Mouse (Mus musculus) liver, embryonic 12.5 days (tissue): ENCODE results near the gene Hbq1a. TPM values are rescaled to one million over a fixed set of nuclear protein-coding genes. Genes with fewer than 3 reads are reported as not detected.
"Not testable (repeated sequence)": the region's sequence is repeated elsewhere in the genome, so short reads cannot be mapped to it uniquely, and the experiment has no call there.

ENCODE experiments used
- ATAC-seq: fragments of 200-750 bp; cut with Nextera tagmentation; 2 replicates; pipeline ENCODE4 v1.8.0; 2017; ENCODE audit warnings: moderate number of reproducible peaks, mild to moderate bottlenecking, moderate library complexity
- H3K27ac ChIP-seq: fragments of 300-500 bp; sonication (generic); 2 replicates; pipeline ENCODE4 v1.5.1; 2016; ENCODE audit warnings: mild to moderate bottlenecking
- H3K27me3 ChIP-seq: fragments of 300-500 bp; sonication (generic); replicated peaks from 2 replicates; pipeline ENCODE4 v1.6.1; 2016; ENCODE audit warnings: mild to moderate bottlenecking, moderate library complexity
- H3K36me3 ChIP-seq: fragments of 300-500 bp; sonication (generic); 2 replicates; pipeline ENCODE4 v1.6.1; 2016; ENCODE audit warnings: mild to moderate bottlenecking, moderate library complexity
- H3K4me1 ChIP-seq: fragments of 300-500 bp; sonication (generic); 2 replicates; pipeline ENCODE4 v1.6.1; 2016
- H3K4me2 ChIP-seq: fragments of 300-500 bp; sonication (generic); 2 replicates; pipeline ENCODE4 v1.6.1; 2016; ENCODE audit warnings: mild to moderate bottlenecking, moderate library complexity
- H3K4me3 ChIP-seq: fragments of 300-500 bp; sonication (generic); 2 replicates; pipeline ENCODE4 v1.5.1; 2016; ENCODE audit warnings: mild to moderate bottlenecking, moderate library complexity
- H3K9ac ChIP-seq: fragments of 300-500 bp; sonication (generic); 2 replicates; pipeline ENCODE4 v1.6.1; 2016; ENCODE audit warnings: mild to moderate bottlenecking, moderate library complexity
- H3K9me3 ChIP-seq: fragments of 300-500 bp; sonication (generic); replicated peaks from 2 replicates; pipeline ENCODE4 v1.6.1; 2016; ENCODE audit warnings: mild to moderate bottlenecking, moderate library complexity
- WGBS: fragments of 180-500 bp; shearing (Covaris S2); methylation state at CpG from one replicate; pipeline ENCODE4 v1.1.7; 2016; ENCODE audit not compliant: insufficient replicate concordance; 5-methylcytosine and 5-hydroxymethylcytosine counted together
- polyA plus RNA-seq: library from polyadenylated mRNA; unstranded; fragments of >200 nt; fragmentation: Nextera tagmentation; extraction: Ambion mirVana; gene quantifications from 2 replicates; pipeline ENCODE4 v1.2.1, GENCODE M21; 2016

Hbq1a gene
- polyA plus RNA-seq, result 4.2 and 5.2 TPM in 2 replicates

DNA sequence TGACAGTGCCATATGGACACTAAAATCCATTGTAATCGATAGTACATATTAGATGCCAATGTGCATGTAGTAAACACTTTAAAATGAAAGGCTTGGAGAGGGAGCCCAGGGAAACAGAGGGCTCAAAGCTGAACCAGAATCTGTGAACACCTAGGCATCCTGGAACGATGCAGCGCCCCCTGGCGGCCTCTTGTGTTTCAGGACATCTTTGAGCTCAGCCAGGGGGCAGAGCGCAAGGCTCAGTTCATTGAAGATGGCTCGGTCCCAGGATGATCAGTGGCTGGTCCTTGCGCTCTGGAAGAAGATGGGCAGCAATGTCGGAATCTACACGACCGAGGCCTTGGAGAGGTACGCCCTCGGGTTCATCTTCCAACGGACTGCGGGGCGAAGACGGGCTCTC is at the start of gene Hbq1a:
TSS of gene Hbq1a (plus strand) at position 205 of the 400 bp plus-strand sequence.
- Histone ChIP-seq H3K27ac (peak within 1 kb of the TSS; percentile 90), H3K4me1 (peaks cover 39% of the 10 kb centered on the region), H3K27me3 (peaks cover 42% of the 10 kb centered on the region), H3K36me3 (peaks cover 43% of the 10 kb centered on the region), H3K4me3 (peak within 1 kb of the TSS; percentile 46), H3K4me2 (peak within 1 kb of the TSS; percentile 66), H3K9ac (peak within 1 kb of the TSS; percentile 68)
- ATAC-seq, H3K9me3 ChIP-seq: not testable (repeated sequence)
- WGBS, result 5% methylated on average over 16 of the region's 16 CpGs

DNA sequence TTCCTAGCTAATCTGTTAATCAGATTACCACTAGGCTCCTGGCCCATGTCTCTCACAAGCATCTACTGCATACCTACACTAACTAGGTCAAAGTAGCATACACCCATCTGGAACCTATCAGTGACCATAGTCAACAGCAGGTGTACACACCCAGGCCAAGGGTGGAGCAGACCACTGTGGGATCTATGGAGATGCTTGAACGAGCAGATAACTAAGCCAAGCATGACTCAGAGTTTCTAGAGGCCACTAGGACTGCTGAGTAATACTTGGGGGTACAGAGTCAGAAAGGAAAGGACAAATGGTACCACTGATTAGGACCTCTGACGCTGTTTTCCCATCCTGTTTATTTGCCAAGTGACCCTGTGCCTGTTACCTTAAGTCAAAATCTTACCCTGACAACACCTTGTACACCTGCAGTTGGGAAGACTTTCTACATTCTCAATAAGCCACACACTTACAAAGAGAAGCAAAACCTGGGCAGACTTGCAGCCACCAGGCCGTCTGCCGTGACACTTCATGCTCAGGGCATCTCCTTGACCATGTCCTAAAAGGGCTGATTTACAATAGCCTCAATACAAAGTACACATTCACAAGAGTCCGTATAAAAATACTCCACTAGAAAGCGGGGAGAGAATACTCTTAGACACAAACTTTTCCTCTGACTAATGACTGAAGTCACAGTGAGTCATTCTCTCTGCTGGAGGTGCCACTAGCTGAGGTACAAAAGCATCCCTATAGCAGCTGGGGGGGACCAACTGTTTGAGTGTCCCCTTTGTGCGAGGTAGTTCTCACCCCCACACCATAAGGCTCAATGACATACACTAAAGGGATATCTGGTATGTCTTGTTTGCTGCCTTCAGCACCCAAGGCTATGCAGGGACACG is 48.7 kb upstream of the Hbq1a start:
- ATAC-seq, result peak; percentile 99
- Histone ChIP-seq H3K36me3 (peaks cover 88% of the 10 kb centered on the region), H3K27ac (peak overlapping the region; percentile 99), H3K4me3 (no peak overlapping the region), H3K9ac (peak overlapping the region; percentile 80), H3K9me3 (no peaks in the 10 kb centered on the region), H3K4me2 (peak overlapping the region; percentile 35), H3K4me1 (peaks cover 97% of the 10 kb centered on the region), H3K27me3 (no peaks in the 10 kb centered on the region)
- WGBS, result 49% methylated on average over 8 of the region's 8 CpGs

DNA sequence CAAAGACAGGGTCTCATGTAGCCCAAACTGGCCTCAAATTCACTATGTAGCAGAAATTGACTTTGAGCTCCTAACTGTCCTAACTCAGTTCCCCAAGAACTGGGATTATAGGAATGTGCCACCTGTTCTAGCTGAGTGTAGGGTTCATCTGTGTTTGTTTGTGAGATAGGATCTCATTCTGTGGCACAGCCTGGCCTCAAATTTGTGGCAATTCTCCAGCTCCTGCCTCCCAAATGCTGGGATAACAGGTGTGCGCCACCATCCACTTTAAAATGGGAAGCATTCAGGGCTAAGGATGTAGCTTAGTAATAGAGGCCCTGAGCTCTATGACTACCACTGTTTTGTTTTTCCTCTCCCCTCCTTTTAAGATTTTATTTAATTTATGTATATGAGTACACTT is 46.7 kb upstream of the Hbq1a start:
- Histone ChIP-seq H3K27ac (peak overlapping the region; percentile 99), H3K4me2 (no peak overlapping the region), H3K4me1 (peaks cover 96% of the 10 kb centered on the region), H3K9me3 (no peaks in the 10 kb centered on the region), H3K27me3 (no peaks in the 10 kb centered on the region), H3K36me3 (peaks cover 68% of the 10 kb centered on the region), H3K9ac (peak overlapping the region; percentile 80), H3K4me3 (no peak overlapping the region)
- 94% methylated on average over 1 of the region's 1 CpGs for WGBS
- ATAC-seq, result no peak

DNA sequence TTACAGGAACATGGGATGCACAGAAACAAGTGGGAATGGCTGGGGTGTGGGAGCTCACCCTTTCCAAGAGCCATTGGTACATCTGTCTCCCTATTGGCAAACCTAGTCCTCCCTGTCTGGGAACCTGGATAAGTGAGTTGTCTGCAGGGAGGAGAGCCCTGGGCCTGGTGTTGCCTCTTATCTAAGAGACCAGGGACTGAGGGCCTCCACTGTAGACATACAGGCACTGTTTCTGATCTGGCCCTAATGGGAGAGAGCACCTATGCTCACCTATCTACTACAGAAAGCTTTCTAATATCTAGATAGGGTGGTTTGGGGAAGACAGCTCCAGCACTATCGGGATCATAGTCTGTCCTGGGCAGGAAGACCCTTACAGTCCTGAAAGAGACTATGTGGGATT is 43.7 kb upstream of the Hbq1a start:
- H3K27me3 ChIP-seq, result no peaks in the 10 kb centered on the region
- H3K27ac ChIP-seq, result peak overlapping the region; percentile 99
- 39% methylated on average over 1 of the region's 1 CpGs for WGBS
- H3K4me2 ChIP-seq, result peak overlapping the region; percentile 59
- peak overlapping the region; percentile 80 for H3K9ac ChIP-seq
- no peaks in the 10 kb centered on the region for H3K9me3 ChIP-seq
- H3K36me3 ChIP-seq, result peaks cover 67% of the 10 kb centered on the region
- H3K4me1 ChIP-seq, result peaks cover 92% of the 10 kb centered on the region
- peak; percentile 100 for ATAC-seq
- peak overlapping the region; percentile 14; the same call in 1 of the 2 replicates for H3K4me3 ChIP-seq

DNA sequence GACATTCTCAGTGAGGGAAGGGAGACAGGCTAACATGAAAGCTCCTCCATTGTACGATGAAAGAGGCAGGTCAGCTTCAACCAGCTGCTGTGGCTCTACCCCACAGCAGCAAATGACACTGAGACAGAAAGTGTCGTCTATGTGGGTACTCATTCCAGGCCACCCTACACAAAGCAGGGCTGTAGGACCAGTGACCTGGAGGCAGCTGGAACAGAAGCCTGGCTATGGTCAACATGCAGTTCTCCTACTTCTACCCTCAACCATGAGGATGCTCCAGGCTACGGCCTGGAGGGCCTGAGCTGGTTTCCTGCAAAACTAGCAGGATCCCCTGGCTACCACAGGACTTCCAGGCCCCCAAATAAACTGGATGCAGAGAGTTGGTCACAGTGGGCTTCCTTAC is 43.3 kb upstream of the Hbq1a start:
- no peaks in the 10 kb centered on the region for H3K9me3 ChIP-seq
- 44% methylated on average over 3 of the region's 3 CpGs for WGBS
- H3K9ac ChIP-seq, result peak overlapping the region; percentile 80
- H3K4me1 ChIP-seq, result peaks cover 89% of the 10 kb centered on the region
- peak overlapping the region; percentile 59 for H3K4me2 ChIP-seq
- peak overlapping the region; percentile 99 for H3K27ac ChIP-seq
- H3K36me3 ChIP-seq, result peaks cover 68% of the 10 kb centered on the region
- H3K27me3 ChIP-seq, result no peaks in the 10 kb centered on the region
- no peak for ATAC-seq
- peak overlapping the region; percentile 9; the same call in 1 of the 2 replicates for H3K4me3 ChIP-seq

DNA sequence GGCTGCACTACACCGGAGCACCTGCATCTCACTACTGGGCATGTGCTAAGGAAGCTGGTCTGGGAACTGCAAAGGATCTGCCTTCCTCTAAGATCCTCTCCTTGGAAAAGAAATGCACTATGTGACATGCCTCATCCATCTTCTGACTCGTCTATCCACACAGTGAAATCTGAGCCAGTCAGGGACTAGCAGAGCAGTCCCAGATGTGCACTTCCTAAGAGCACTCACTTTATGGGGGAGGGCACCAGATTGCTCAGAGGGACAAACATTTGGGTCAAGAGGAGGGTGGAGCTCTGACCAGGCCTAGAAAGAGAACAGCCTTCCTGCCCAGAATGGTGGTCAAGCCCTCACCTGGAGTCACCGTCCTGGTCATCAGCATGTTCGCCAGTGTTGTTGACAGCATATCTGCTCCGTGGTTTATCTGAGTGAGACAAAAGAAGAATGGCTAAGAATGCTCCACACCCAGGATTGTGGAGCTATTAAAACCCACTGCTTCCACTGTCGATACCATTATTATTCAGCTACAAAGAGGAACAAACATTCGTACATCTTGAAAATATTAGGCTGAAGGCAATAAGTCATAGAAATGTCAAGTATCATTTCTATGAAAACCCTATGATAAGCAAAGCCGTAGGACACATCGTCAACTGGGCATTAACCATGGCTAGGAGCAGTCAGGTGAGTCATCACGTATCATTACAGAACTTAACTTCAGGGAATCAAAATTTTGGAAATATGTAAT is 37.0 kb upstream of the Hbq1a start:
- Histone ChIP-seq H3K4me1 (peaks cover 79% of the 10 kb centered on the region), H3K9me3 (no peaks in the 10 kb centered on the region), H3K27ac (peak overlapping the region; percentile 99), H3K4me2 (no peak overlapping the region), H3K9ac (peak overlapping the region; percentile 70), H3K4me3 (no peak overlapping the region), H3K27me3 (no peaks in the 10 kb centered on the region), H3K36me3 (peaks cover 49% of the 10 kb centered on the region)
- no peak for ATAC-seq
- WGBS, result 71% methylated on average over 10 of the region's 10 CpGs

DNA sequence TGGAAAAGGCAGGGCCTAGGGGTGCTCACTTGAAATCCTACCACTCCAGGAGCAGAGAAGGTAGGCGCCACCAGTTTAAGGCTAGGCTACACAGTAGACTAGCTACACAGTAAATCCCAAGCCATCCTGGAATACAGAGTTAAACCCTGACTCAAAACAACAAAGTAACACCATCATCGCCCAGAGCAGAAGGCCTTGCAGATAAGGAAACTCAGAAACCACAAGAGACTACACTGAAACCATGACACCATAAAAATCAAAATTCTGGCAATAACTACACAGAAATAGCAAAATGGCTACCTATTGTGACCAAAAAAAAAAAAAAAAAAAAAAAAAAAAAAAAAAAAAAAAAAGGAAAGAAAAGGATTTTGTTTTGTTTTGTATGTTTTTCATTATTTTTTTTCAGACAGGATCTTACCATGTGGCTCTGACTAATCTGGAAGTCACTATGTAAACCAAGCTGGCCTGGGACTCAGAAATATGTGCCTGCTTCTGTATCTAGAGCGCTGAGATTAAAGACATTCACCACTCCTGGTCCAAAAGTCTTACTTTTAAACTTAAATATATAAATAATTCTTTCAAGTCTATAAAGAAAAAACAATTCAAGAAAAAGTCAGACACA is 34.6 kb upstream of the Hbq1a start:
- peaks cover 85% of the 10 kb centered on the region for H3K4me1 ChIP-seq
- peak overlapping the region; percentile 99 for H3K27ac ChIP-seq

DNA sequence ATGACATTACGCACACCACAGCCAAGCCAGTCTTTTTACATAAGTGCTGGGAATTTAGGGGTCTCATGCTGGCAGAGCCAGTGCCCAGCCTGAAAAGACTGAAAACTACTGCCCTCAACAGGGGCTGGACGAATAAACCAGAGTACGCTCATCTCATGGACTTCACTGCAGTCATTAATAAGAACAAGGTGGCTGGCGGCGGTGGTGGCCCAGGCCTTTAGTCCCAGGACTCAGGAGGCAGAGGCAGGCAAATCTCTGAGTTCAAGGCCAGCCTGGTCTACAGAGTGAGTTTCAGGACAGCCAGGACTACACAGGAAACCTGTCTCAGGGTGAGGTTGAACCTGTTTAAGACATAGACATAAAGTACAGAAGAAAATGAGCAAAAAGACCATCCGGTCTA is 33.7 kb upstream of the Hbq1a start:
- Histone ChIP-seq H3K27ac (peak overlapping the region; percentile 99), H3K4me1 (peaks cover 84% of the 10 kb centered on the region)

More for the DNA sequence above, 34.6 kb upstream of the Hbq1a start:
- H3K9ac ChIP-seq, result peak overlapping the region; percentile 75
- peak; percentile 77 for ATAC-seq
- 38% methylated on average over 3 of the region's 3 CpGs for WGBS
- H3K36me3 ChIP-seq, result peaks cover 35% of the 10 kb centered on the region
- no peaks in the 10 kb centered on the region for H3K27me3 ChIP-seq
- H3K4me2 ChIP-seq, result peak overlapping the region; percentile 81
- H3K9me3 ChIP-seq, result no peaks in the 10 kb centered on the region
- peak overlapping the region; percentile 0; the same call in 1 of the 2 replicates for H3K4me3 ChIP-seq

DNA sequence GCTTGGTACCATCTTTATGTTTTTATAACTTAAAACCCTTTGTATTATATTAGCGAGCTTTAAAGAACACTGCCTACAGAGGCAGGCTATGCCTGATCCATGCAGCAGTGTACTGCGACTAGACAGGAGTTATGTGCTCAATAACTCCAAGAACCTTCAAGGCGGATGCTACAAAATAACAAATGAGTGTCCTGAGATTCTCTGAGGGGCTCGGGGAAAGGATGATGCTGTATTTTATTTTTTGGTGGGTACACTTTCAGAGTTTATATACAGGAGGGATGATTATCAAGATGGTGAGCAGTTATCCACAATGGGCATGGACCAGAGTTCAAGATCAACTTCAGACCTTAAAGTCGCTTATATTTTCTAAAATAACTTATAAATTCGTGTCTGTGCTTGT is 33.1 kb upstream of the Hbq1a start:
- peak overlapping the region; percentile 99 for H3K9ac ChIP-seq
- peak overlapping the region; percentile 99 for H3K27ac ChIP-seq
- ATAC-seq, result no peak
- peaks cover 21% of the 10 kb centered on the region for H3K36me3 ChIP-seq
- H3K4me2 ChIP-seq, result peak overlapping the region; percentile 81
- H3K4me1 ChIP-seq, result peaks cover 87% of the 10 kb centered on the region
- H3K9me3 ChIP-seq, result no peaks in the 10 kb centered on the region
- WGBS, result 26% methylated on average over 6 of the region's 6 CpGs
- H3K4me3 ChIP-seq, result peak overlapping the region; percentile 81
- H3K27me3 ChIP-seq, result peaks cover under 1% of the 10 kb centered on the region; the same call in 1 of the 2 replicates

More for the DNA sequence above, 33.7 kb upstream of the Hbq1a start:
- Histone ChIP-seq H3K36me3 (peaks cover 25% of the 10 kb centered on the region), H3K4me3 (peak overlapping the region; percentile 7; the same call in 1 of the 2 replicates), H3K27me3 (no peaks in the 10 kb centered on the region; the same call in 1 of the 2 replicates), H3K9me3 (no peaks in the 10 kb centered on the region), H3K9ac (peak overlapping the region; percentile 75), H3K4me2 (peak overlapping the region; percentile 81)
- 82% methylated on average over 6 of the region's 6 CpGs for WGBS
- ATAC-seq, result no peak

DNA sequence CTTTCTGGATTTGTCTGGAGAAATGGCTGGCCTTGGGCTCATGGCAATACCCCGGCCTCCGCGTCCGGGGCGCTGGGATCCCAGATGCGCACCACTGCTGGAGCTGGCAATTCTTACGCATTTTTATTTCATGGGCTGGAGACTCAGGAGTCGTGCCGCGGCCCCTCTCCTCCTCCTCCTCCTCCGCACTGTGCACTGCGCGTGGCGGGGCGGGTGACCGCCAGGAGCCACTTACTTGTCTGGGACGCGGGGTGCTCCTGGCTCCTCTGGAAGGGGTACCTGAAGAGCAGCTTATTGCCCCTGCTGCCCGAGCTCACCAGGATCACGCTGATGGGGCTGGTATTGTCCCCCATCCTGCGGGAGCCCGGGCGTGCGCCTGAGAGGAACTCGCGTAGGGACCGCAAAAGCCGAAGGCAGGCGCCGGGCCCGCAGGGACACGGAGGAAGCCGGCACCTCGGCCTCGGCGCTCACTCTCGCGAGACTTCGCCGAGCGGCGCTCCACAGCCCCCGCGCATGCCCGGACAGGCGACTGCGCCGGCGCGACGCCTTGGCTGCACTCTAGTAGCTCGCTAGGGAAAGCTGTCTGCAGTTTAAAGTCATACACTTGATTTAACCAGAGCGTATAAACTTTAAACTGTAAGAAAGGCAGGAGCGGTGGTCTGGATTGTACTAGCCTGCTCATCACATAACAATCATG is 32.5 kb upstream of the Hbq1a start, which contains the start of gene Nprl3:
TSS of gene Nprl3 (minus strand) at position 520 of the 697 bp plus-strand sequence.
- peak; percentile 80 for ATAC-seq
- Histone ChIP-seq H3K9ac (peak within 1 kb of the TSS; percentile 99), H3K4me1 (peaks cover 91% of the 10 kb centered on the region), H3K4me3 (peak within 1 kb of the TSS; percentile 81), H3K4me2 (peak within 1 kb of the TSS; percentile 81), H3K9me3 (no peaks in the 10 kb centered on the region), H3K27me3 (peaks cover 5% of the 10 kb centered on the region; the same call in 1 of the 2 replicates), H3K36me3 (peaks cover 15% of the 10 kb centered on the region), H3K27ac (peak within 1 kb of the TSS; percentile 99)
- under 1% methylated on average over 54 of the region's 54 CpGs for WGBS

DNA sequence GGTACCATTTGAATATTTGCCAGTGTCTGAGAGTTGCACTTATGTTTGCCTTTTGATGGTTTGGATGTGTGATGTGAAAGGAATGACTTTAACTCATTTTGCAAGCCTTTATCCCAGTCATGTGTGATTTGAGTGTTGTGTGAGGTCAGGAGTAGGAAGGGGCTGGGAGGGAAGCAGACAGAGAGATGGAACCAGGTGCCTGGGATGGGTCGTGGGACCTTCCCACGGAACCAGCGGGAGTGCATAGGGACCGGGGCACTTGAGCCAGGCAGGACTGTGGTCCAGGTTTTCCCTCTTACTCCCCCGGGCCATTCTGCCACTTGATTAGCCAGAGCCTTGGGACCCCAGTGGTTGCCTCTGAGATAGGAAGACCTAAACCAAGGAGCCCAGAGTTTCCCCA is 31.9 kb upstream of the Hbq1a start:
- WGBS, result 20% methylated on average over 5 of the region's 5 CpGs
- peaks cover 90% of the 10 kb centered on the region for H3K4me1 ChIP-seq
- ATAC-seq, result no peak

More for the DNA sequence above, 31.9 kb upstream of the Hbq1a start:
- Histone ChIP-seq H3K9ac (peak overlapping the region; percentile 99), H3K36me3 (peaks cover 9% of the 10 kb centered on the region), H3K4me3 (peak overlapping the region; percentile 81), H3K27ac (peak overlapping the region; percentile 99), H3K9me3 (no peaks in the 10 kb centered on the region), H3K27me3 (peaks cover 5% of the 10 kb centered on the region; the same call in 1 of the 2 replicates), H3K4me2 (peak overlapping the region; percentile 81)
